Comparison of ENCODE assay signal across 8 mouse cellular contexts in the genomic region with DNA sequence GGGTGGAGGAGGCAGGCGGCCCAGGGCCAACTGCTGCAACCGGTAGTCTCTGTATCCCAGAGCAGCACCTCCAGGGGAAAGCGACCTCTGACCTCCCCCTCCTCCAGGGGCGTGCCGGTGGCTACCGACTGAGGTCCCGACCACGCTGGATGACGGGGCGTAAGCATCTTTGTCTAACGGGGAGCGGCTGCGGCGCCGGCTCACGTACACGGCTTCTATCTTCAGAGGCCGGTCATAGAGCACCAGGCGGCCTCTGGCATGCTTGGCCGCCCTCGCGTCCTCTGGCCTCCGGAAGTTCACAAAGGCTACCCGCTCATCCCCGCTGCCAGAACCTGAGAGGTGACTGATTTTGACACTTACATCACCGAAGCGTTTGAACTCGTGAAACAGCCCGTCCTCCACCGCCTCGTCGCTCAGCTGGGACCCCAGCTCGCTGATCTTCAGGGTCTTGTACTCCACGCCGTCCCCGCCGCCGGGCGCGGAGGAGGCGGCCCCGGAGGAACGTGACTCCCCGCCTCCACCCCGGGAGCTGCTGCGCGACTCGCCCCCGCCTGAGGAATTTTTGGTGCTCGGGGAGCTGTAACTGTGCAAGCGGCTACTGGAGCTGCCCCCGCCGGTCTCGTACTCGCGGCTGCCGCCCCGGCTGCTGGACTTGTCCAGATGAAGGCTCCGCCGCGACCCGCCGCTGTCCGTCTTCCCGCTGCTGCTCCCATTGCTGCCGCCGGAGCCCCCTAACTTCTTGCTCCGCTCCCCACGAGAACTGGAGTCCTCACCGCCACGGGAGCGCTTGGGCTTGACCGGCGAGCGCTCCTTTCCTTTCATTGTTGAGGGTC. TPM values are rescaled to one million over a fixed set of nuclear protein-coding genes. Genes with fewer than 3 reads are reported as not detected.
DNase-seq lines count a peak whose midpoint lies in the region; ATAC-seq and TF ChIP-seq lines count a peak whose summit lies in the region.

No protein-coding gene starts in this region.

- peaks cover 53% of the 10 kb centered on the region for H3K4me1 ChIP-seq in forebrain, embryonic 10.5 days
- peaks cover 30% of the 10 kb centered on the region for H3K4me1 ChIP-seq in heart, embryonic 16.5 days (ENCODE audit: control insufficient read depth, insufficient read depth, low read length)
- H3K4me1 ChIP-seq in lung, embryonic 14.5 days (ENCODE audit: insufficient read depth) = peaks cover 17% of the 10 kb centered on the region

- ATAC-seq in heart, embryonic 16.5 days (replicated peaks; ENCODE audit: extremely low read depth, insufficient read depth, low FRiP score) = peak; percentile 16; the same call in 1 of the 2 replicates
- ATAC-seq in lung, embryonic 14.5 days (ENCODE audit: insufficient read depth) = peak; percentile 7

- H3K27ac ChIP-seq in forebrain, embryonic 10.5 days = peak overlapping the region; percentile 96
- H3K27ac ChIP-seq in heart, embryonic 16.5 days (ENCODE audit: low read length) = peak overlapping the region; percentile 98
- H3K27ac ChIP-seq in lung, embryonic 14.5 days (ENCODE audit: low read depth) = peak overlapping the region; percentile 94

- H3K27me3 ChIP-seq in forebrain, embryonic 10.5 days (ENCODE audit: poor library complexity, severe bottlenecking) = no peaks in the 10 kb centered on the region
- no peaks in the 10 kb centered on the region for H3K27me3 ChIP-seq in heart, embryonic 16.5 days (ENCODE audit: control insufficient read depth, insufficient read depth, low read length)
- H3K27me3 ChIP-seq in lung, embryonic 14.5 days (ENCODE audit: insufficient read depth, low read length) = no peaks in the 10 kb centered on the region

- H3K9ac ChIP-seq in heart, embryonic 16.5 days (ENCODE audit: low read length) = peak overlapping the region; percentile 95
- H3K9ac ChIP-seq in lung, embryonic 14.5 days = peak overlapping the region; percentile 92

- H3K4me2 ChIP-seq in heart, embryonic 16.5 days (ENCODE audit: low read depth, low read length) = peak overlapping the region; percentile 95
- H3K4me2 ChIP-seq in lung, embryonic 14.5 days = peak overlapping the region; percentile 97

- H3K9me3 ChIP-seq in forebrain, embryonic 10.5 days = no peaks in the 10 kb centered on the region
- H3K9me3 ChIP-seq in heart, embryonic 16.5 days (replicated peaks; ENCODE audit: control insufficient read depth, low read length) = no peaks in the 10 kb centered on the region
- no peaks in the 10 kb centered on the region for H3K9me3 ChIP-seq in lung, embryonic 14.5 days (ENCODE audit: low read depth, low read length)

- peak; percentile 65 for DNase-seq in CD4-positive helper T cell, adult 2 months (ENCODE audit: low read depth, low spot score)
- DNase-seq in adrenal gland, adult 2 months = peak; percentile 81
- DNase-seq in forebrain, embryonic 10.5 days (ENCODE audit: extremely low spot score, low spot score) = no peak
- peak; percentile 78 to 80 for DNase-seq in kidney, postnatal 36 days
- peak; percentile 70 for DNase-seq in lung, embryonic 14.5 days
- peak; percentile 60 for DNase-seq in right cerebral cortex, postnatal 14 days
- DNase-seq in yolk sac, embryonic 10.5 days (ENCODE audit: low spot score) = peak; percentile 80

- peak overlapping the region; percentile 76 for H3K4me3 ChIP-seq in forebrain, embryonic 10.5 days
- H3K4me3 ChIP-seq in heart, embryonic 16.5 days (ENCODE audit: low read length) = peak overlapping the region; percentile 99
- H3K4me3 ChIP-seq in lung, embryonic 14.5 days (ENCODE audit: low read depth, low read length) = peak overlapping the region; percentile 98

- TF ChIP-seq CTCF in lung, embryonic 14.5 days (IDR thresholded peaks at IDR 0.05; ENCODE audit: low read depth) = no peak

- H3K36me3 ChIP-seq in forebrain, embryonic 10.5 days (replicated peaks) = peaks cover 46% of the 10 kb centered on the region
- peaks cover 18% of the 10 kb centered on the region; the same call in 1 of the 2 replicates for H3K36me3 ChIP-seq in heart, embryonic 16.5 days (ENCODE audit: control insufficient read depth, insufficient read depth)
- peaks cover 34% of the 10 kb centered on the region for H3K36me3 ChIP-seq in lung, embryonic 14.5 days (ENCODE audit: insufficient read depth)

- WGBS in forebrain, embryonic 10.5 days = under 1% methylated on average over 75 of the region's 75 CpGs
- WGBS in heart, embryonic 16.5 days = under 1% methylated on average over 75 of the region's 75 CpGs
- under 1% methylated on average over 75 of the region's 75 CpGs for WGBS in lung, embryonic 14.5 days

RNA-seq across cellular contexts. Expression of gene Rbm15, which starts 1.1 kb away (rescaled TPM):
- total RNA-seq in adrenal gland, adult 2 months (2021) = 10 to 100 TPM; 25.9 to 40.5 TPM
- 4.1 and 4.8 TPM in 2 replicates for polyA plus RNA-seq in adrenal gland, adult 2 months (2012; rRNA removed)
- 18.2 and 19.9 TPM in 2 replicates for polyA plus RNA-seq in forebrain, embryonic 10.5 days (2016; fragmentation: Nextera tagmentation; extraction: Ambion mirVana)
- 10.5 and 10.8 TPM in 2 replicates for polyA plus RNA-seq in heart, embryonic 16.5 days (2015; fragmentation: Nextera tagmentation; extraction: Ambion mirVana)
- polyA plus RNA-seq in lung, embryonic 14.5 days (2014; fragmentation: Nextera tagmentation; extraction: Ambion mirVana) = 19.6 and 20.3 TPM in 2 replicates

RNA-seq across cellular contexts. Expression of gene Slc16a4, which starts 41.3 kb away (rescaled TPM):
- total RNA-seq in adrenal gland, adult 2 months (2021) = under 1 TPM; 0.32 to 0.59 TPM
- 0.11 and 0.16 TPM in 2 replicates for polyA plus RNA-seq in adrenal gland, adult 2 months (2012; rRNA removed)
- polyA plus RNA-seq in forebrain, embryonic 10.5 days (2016; fragmentation: Nextera tagmentation; extraction: Ambion mirVana) = 1.9 and 2.2 TPM in 2 replicates
- 1.0 and 1.2 TPM in 2 replicates for polyA plus RNA-seq in heart, embryonic 16.5 days (2015; fragmentation: Nextera tagmentation; extraction: Ambion mirVana)
- polyA plus RNA-seq in lung, embryonic 14.5 days (2014; fragmentation: Nextera tagmentation; extraction: Ambion mirVana) = 3.4 TPM in 2 replicates

RNA-seq across cellular contexts. Expression of gene Lamtor5, which starts 53.7 kb away (rescaled TPM):
- total RNA-seq in adrenal gland, adult 2 months (2021) = 10 to 100 TPM; 76.7 to 86.5 TPM
- 36.5 and 47.4 TPM in 2 replicates for polyA plus RNA-seq in adrenal gland, adult 2 months (2012; rRNA removed)
- 177 and 184 TPM in 2 replicates for polyA plus RNA-seq in forebrain, embryonic 10.5 days (2016; fragmentation: Nextera tagmentation; extraction: Ambion mirVana)
- polyA plus RNA-seq in heart, embryonic 16.5 days (2015; fragmentation: Nextera tagmentation; extraction: Ambion mirVana) = 169 and 172 TPM in 2 replicates
- 184 and 195 TPM in 2 replicates for polyA plus RNA-seq in lung, embryonic 14.5 days (2014; fragmentation: Nextera tagmentation; extraction: Ambion mirVana)
